Mouse (Mus musculus) G1E (cell line): Measurements from ENCODE around the gene Shank2. TPM values are rescaled to one million over a fixed set of nuclear protein-coding genes. Genes with fewer than 3 reads are reported as not detected.

Experiments used
- ATAC-seq: 2 replicates; pipeline ENCODE4 v1.8.0; 2016; ENCODE audit warnings: mild to moderate bottlenecking; ENCODE audit not compliant: insufficient number of reproducible peaks, poor library complexity, low FRiP score, severe bottlenecking; ENCODE audit errors: extremely low read depth
- DNase-seq: peaks from one replicate; pipeline ENCODE4 v3.0.0; 2012; ENCODE audit warnings: low spot score
- H3K27me3 ChIP-seq: 2 replicates; pipeline ENCODE4 v1.6.1; 2012; ENCODE audit warnings: mild to moderate bottlenecking, low read length, inconsistent platforms; ENCODE audit not compliant: insufficient read depth
- H3K36me3 ChIP-seq: replicated peaks from 2 replicates; pipeline ENCODE3; 2012; ENCODE audit warnings: mild to moderate bottlenecking, inconsistent platforms
- H3K4me1 ChIP-seq: 2 replicates; pipeline ENCODE4 v1.6.1; 2012; ENCODE audit warnings: low read depth, low read length, inconsistent platforms, mixed read lengths; ENCODE audit not compliant: insufficient read depth
- H3K4me3 ChIP-seq: 2 replicates; pipeline ENCODE4 v1.5.1; 2012; ENCODE audit warnings: low read depth, mild to moderate bottlenecking, inconsistent platforms, low read length, moderate library complexity, mixed read lengths
- H3K9me3 ChIP-seq: replicated peaks from 2 replicates; pipeline ENCODE4 v1.6.1; 2012; ENCODE audit warnings: inconsistent platforms
- CTCF ChIP-seq: IDR thresholded peaks from 2 replicates; pipeline ENCODE4 v1.5.1; 2012; ENCODE audit warnings: low read depth, low read length, inconsistent platforms, mixed read lengths
- GATA1 ChIP-seq: IDR thresholded peaks from 2 replicates; pipeline ENCODE4 v1.6.1; 2012; ENCODE audit warnings: borderline replicate concordance, low read length, inconsistent platforms, mixed read lengths
- GATA2 ChIP-seq: IDR thresholded peaks from 2 replicates; pipeline ENCODE4 v1.6.1; 2012; ENCODE audit warnings: low read depth, low read length, inconsistent platforms, borderline replicate concordance
- POLR2AphosphoS5 ChIP-seq: IDR thresholded peaks from 2 replicates; pipeline ENCODE4 v1.6.1; 2012; ENCODE audit warnings: low read depth, low read length, inconsistent platforms; ENCODE audit not compliant: insufficient replicate concordance
- TAL1 ChIP-seq: conservative IDR thresholded peaks from 2 replicates; pipeline ENCODE4 v1.6.1; 2012; ENCODE audit warnings: low read depth, low read length, inconsistent platforms, mixed read lengths
- polyA plus RNA-seq: library from polyadenylated mRNA; stranded (reverse); fragments of >175 nt; gene quantifications from 2 replicates; pipeline ENCODE4 v1.2.3, GENCODE M21; 2012
- total RNA-seq, 2 experiments: library from RNA; stranded (forward) in 1 of 2; stranded (reverse) in 1 of 2; fragments of 200-1000 nt in 1 of 2; fragments of >200 nt in 1 of 2; fragmentation: Nextera tagmentation in 1 of 2; gene quantifications; 2 replicates each; pipeline ENCODE4 v1.2.3; 2014 to 2017

The Shank2 gene
- total and polyA plus RNA-seq, 3 experiments: 0.05 TPM; not detected in 2

GRCm38 (mm10) chr7:144206254-144206653, 204.5 kb downstream of the Shank2 start:
- peaks cover 5% of the 10 kb centered on the region for H3K27me3 ChIP-seq
- H3K36me3 ChIP-seq: no peaks in the 10 kb centered on the region
- TF ChIP-seq POLR2AphosphoS5 (no peak), CTCF (no peak), TAL1 (no peak), GATA1 (no peak), GATA2 (no peak)
- ATAC-seq: no peak
- no peak for DNase-seq
- no peak overlapping the region for H3K4me3 ChIP-seq
- no peaks in the 10 kb centered on the region for H3K4me1 ChIP-seq
- no peaks in the 10 kb centered on the region for H3K9me3 ChIP-seq

DNA sequence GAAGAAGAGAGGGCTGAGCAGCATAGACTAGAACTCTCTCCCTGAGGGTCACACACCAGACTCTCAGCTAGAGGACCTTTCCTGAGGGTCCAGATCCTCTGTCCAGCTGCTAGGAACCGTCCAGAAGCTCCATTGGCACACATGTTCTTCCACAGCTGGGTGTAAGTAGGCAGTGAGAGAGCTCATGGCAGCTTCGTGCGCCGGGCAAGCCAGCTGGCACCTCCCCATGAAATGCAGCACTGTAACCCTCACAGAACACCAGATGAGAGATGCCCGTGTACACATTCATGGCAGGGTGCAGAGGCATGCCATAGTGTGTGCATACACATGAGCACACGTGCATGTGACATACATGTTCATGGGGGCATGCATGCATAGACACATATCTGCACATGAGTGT, 205.4 kb downstream of the Shank2 start:
- TF ChIP-seq POLR2AphosphoS5 (no peak), GATA2 (no peak), GATA1 (no peak), CTCF (no peak), TAL1 (no peak)
- Histone ChIP-seq H3K27me3 (no peaks in the 10 kb centered on the region; the same call in none of the 2 replicates), H3K9me3 (no peaks in the 10 kb centered on the region), H3K4me3 (no peak overlapping the region), H3K4me1 (no peaks in the 10 kb centered on the region), H3K36me3 (no peaks in the 10 kb centered on the region)
- DNase-seq: no peak
- no peak for ATAC-seq

DNA sequence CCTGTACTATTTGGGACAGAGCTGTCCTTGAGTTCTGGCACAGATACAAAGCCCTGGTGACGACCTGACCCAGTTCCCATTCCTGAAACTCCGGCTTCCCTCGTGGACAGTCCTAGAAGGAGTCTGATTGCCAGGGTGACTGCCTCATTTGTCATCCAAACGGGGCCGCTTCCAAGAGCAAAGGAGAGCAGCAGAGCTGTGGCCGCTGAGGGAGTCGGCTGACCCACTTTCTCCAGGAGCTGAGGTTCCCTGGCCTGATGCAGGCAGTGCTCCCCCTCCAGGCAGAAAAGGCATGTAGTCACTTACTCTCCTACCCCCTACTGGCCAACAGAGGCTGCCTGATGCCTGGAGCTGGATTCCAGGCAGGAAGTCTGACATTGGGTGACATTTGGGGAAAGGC, 206.1 kb downstream of the Shank2 start:
- Histone ChIP-seq H3K9me3 (no peaks in the 10 kb centered on the region), H3K27me3 (no peaks in the 10 kb centered on the region; the same call in 1 of the 2 replicates), H3K4me3 (no peak overlapping the region), H3K36me3 (no peaks in the 10 kb centered on the region), H3K4me1 (no peaks in the 10 kb centered on the region)
- TF ChIP-seq GATA1: no peak
- TF ChIP-seq GATA2: no peak
- TF ChIP-seq TAL1: no peak
- no peak for TF ChIP-seq CTCF
- no peak for TF ChIP-seq POLR2AphosphoS5
- ATAC-seq (no peak), DNase-seq (no peak)

DNA sequence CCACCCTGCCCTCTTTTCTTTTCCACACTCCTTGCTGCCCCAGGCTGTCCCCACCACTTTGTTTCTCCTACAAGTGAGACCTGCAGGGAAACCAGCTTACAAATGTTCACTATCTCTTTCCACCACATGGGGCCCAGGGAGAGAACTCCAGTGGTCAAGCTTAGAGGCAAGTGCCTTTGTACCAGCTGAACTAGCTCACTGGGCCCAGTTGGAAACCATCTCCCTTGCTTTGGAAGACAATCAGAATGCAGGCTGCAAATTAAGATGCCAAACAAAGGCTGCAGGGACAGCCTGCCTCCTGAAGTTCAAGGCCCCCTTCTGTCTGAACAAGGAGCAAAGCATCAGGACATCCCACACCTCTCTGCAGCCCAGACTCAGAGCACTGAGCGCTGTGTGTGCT, 206.9 kb downstream of the Shank2 start:
- no peak overlapping the region for H3K4me3 ChIP-seq
- no peaks in the 10 kb centered on the region for H3K4me1 ChIP-seq
- no peak for ATAC-seq
- H3K27me3 ChIP-seq: no peaks in the 10 kb centered on the region; the same call in 1 of the 2 replicates
- no peaks in the 10 kb centered on the region for H3K36me3 ChIP-seq
- no peaks in the 10 kb centered on the region for H3K9me3 ChIP-seq
- no peak for DNase-seq
- no peak for TF ChIP-seq GATA2
- no peak for TF ChIP-seq TAL1
- no peak for TF ChIP-seq POLR2AphosphoS5
- no peak for TF ChIP-seq GATA1
- TF ChIP-seq CTCF: no peak

GRCm38 (mm10) chr7:144210526-144210925, 208.8 kb downstream of the Shank2 start:
- Histone ChIP-seq H3K9me3 (no peaks in the 10 kb centered on the region), H3K27me3 (no peaks in the 10 kb centered on the region; the same call in 1 of the 2 replicates), H3K36me3 (no peaks in the 10 kb centered on the region), H3K4me3 (no peak overlapping the region), H3K4me1 (no peaks in the 10 kb centered on the region)
- ATAC-seq: no peak
- no peak for TF ChIP-seq CTCF
- TF ChIP-seq GATA2: no peak
- TF ChIP-seq POLR2AphosphoS5: no peak
- no peak for TF ChIP-seq TAL1
- TF ChIP-seq GATA1: no peak
- DNase-seq: no peak

DNA sequence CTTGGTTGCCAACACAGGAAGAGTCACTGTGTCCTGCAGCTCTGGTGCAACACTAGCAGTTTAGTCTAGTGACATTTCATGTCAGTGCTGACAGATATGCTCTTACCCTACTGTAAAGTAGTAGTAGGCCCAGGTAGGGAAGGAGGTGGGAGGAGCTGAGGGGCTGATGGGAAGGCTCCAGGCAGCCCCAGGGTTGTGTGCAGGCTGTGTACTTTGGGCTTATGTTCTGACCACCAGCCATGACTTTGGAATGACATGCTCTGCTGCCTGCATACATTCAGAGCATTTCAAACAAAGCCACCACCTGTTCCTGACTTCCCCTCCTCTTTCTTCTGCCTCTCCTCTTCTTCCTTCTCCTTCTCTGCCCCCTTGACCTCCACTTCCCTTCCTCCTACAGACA, 211.0 kb downstream of the Shank2 start:
- TF ChIP-seq GATA2 (no peak), GATA1 (no peak), TAL1 (no peak), POLR2AphosphoS5 (no peak), CTCF (no peak)
- ATAC-seq (no peak), DNase-seq (no peak)
- Histone ChIP-seq H3K27me3 (no peaks in the 10 kb centered on the region; the same call in 1 of the 2 replicates), H3K9me3 (no peaks in the 10 kb centered on the region), H3K4me3 (no peak overlapping the region), H3K4me1 (no peaks in the 10 kb centered on the region), H3K36me3 (no peaks in the 10 kb centered on the region)
